Comparison of ENCODE assay signal across 32 mouse cellular contexts in the genomic region with DNA sequence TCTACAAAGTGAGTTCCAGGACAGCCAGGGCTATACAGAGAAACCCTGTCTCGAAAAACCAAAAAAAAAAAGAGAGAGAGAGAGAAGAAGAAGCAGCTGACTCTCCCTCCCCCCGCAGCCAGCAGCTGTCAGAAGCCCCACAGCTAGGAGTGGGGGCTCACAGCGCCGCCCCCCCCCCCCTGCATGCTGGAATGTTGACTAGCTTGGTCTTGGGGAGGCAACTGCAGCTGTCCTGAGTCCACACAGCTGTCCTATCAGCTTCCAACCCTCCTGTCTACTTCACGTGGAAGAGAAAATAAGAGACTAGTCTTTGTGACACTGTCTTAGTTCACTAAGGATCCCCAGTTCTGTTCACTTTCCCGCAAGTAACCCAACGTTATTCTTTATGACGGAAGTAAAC.
"Had no signal": no experiment of that assay in that cellular context is flagged by ENCODE, and none has a peak within 500 bp of the region (broad histone marks: within the 10 kb centered on the region; RNA-seq: fewer than 3 reads in every experiment).

No protein-coding gene starts in this region.

- DNase-seq: left cerebral cortex, postnatal 4 days; liver; liver, embryonic 13.5 days; liver, postnatal 0 days; lung, adult 18-20 months; lung, adult 2 months; lung, embryonic 14.5 days; lung, postnatal 10 days; lung, postnatal 14 days; lung, postnatal 36 days; lung, postnatal 4 days; midbrain, embryonic 14.5 days had no signal

- H3K36me3 ChIP-seq: limb, embryonic 12.5 days; limb, embryonic 13.5 days; limb, embryonic 15.5 days; liver, embryonic 12.5 days; liver, embryonic 13.5 days; liver, embryonic 15.5 days; lung, embryonic 15.5 days; midbrain, embryonic 10.5 days; midbrain, embryonic 12.5 days; midbrain, embryonic 13.5 days; midbrain, embryonic 15.5 days; neural tube, embryonic 12.5 days; neural tube, embryonic 13.5 days had no signal

- H3K27ac ChIP-seq: left cerebral cortex, adult 2 months; limb, embryonic 12.5 days; limb, embryonic 13.5 days; limb, embryonic 15.5 days; liver, embryonic 12.5 days; liver, embryonic 13.5 days; liver, embryonic 14.5 days; liver, embryonic 15.5 days; lung, embryonic 15.5 days; macrophage; midbrain, embryonic 10.5 days; midbrain, embryonic 12.5 days; midbrain, embryonic 13.5 days; midbrain, embryonic 15.5 days; neural tube, embryonic 12.5 days; neural tube, embryonic 13.5 days had no signal

- ATAC-seq: liver, embryonic 12.5 days; liver, postnatal 0 days; lung, postnatal 0 days; midbrain, embryonic 13.5 days; midbrain, embryonic 15.5 days; midbrain, embryonic 16.5 days had no signal

- H3K9me3 ChIP-seq: limb, embryonic 12.5 days; limb, embryonic 13.5 days; limb, embryonic 15.5 days; liver, embryonic 12.5 days; liver, embryonic 13.5 days; liver, embryonic 15.5 days; lung, embryonic 15.5 days; megakaryocyte, embryonic 14.5 days; midbrain, embryonic 10.5 days; midbrain, embryonic 12.5 days; midbrain, embryonic 13.5 days; midbrain, embryonic 15.5 days; neural tube, embryonic 12.5 days; neural tube, embryonic 13.5 days had no signal

- H3K4me3 ChIP-seq: left cerebral cortex, adult 2 months; limb, embryonic 12.5 days; limb, embryonic 13.5 days; limb, embryonic 15.5 days; liver, embryonic 12.5 days; liver, embryonic 13.5 days; liver, embryonic 15.5 days; lung, embryonic 15.5 days; megakaryocyte, embryonic 14.5 days; midbrain, embryonic 10.5 days; midbrain, embryonic 12.5 days; midbrain, embryonic 13.5 days; midbrain, embryonic 15.5 days; neural tube, embryonic 12.5 days; neural tube, embryonic 13.5 days had no signal

- H3K4me2 ChIP-seq: limb, embryonic 12.5 days; limb, embryonic 13.5 days; limb, embryonic 15.5 days; liver, embryonic 11.5 days; liver, embryonic 12.5 days; liver, embryonic 13.5 days; liver, embryonic 15.5 days; lung, embryonic 14.5 days; lung, embryonic 15.5 days; midbrain, embryonic 11.5 days; midbrain, embryonic 12.5 days; midbrain, embryonic 13.5 days; midbrain, embryonic 15.5 days; neural tube, embryonic 12.5 days; neural tube, embryonic 13.5 days had no signal

- H3K4me1 ChIP-seq: limb, embryonic 15.5 days; liver, embryonic 12.5 days; liver, embryonic 13.5 days; liver, embryonic 15.5 days; lung, embryonic 15.5 days; megakaryocyte, embryonic 14.5 days; midbrain, embryonic 12.5 days; midbrain, embryonic 13.5 days; midbrain, embryonic 15.5 days; neural tube, embryonic 12.5 days; neural tube, embryonic 13.5 days had no signal

- H3K9ac ChIP-seq: limb, embryonic 12.5 days; limb, embryonic 13.5 days; limb, embryonic 15.5 days; liver, embryonic 12.5 days; liver, embryonic 13.5 days; liver, embryonic 14.5 days; liver, embryonic 15.5 days; liver, postnatal 0 days; lung, embryonic 14.5 days; lung, embryonic 15.5 days; midbrain, embryonic 12.5 days; midbrain, embryonic 13.5 days; midbrain, embryonic 15.5 days; neural tube, embryonic 12.5 days; neural tube, embryonic 13.5 days had no signal

- H3K27me3 ChIP-seq: limb, embryonic 12.5 days; limb, embryonic 13.5 days; limb, embryonic 15.5 days; liver, embryonic 12.5 days; liver, embryonic 13.5 days; liver, embryonic 15.5 days; lung, embryonic 15.5 days; midbrain, embryonic 12.5 days; midbrain, embryonic 13.5 days; midbrain, embryonic 15.5 days; neural tube, embryonic 12.5 days; neural tube, embryonic 13.5 days had no signal
